Mouse (Mus musculus) frontal cortex, adult (tissue): ENCODE data around the gene Tenm3.

Experiments used
- ATAC-seq: cut with Nextera tagmentation; 2 replicates; pipeline ENCODE4 v1.9.2; 2017; ENCODE audit warnings: mild to moderate bottlenecking, moderate library complexity, mixed read lengths; ENCODE audit not compliant: low TSS enrichment

The Tenm3 gene

GRCm38 (mm10) chr8:48742741-48743140 is 101.0 kb downstream of the Tenm3 start:
- no peak for ATAC-seq

DNA sequence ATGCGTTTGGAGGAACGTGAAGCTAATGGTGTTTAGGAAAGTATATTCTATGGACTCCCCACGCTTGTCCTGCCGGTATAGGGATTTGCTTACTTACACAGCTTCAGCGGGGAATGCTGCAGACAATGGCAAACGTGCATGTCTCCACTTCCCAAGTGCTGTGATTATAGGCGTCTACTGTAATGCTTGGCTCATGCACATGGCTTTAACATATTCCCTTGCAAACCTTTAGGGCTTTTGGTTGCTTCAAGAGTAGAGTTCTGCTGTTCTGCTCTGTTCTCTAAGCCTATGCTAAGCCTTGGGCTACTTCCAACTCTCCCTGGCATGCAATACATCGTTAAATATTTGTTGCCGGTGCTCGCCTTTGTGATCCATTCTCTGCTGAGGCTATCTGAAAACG is 102.8 kb downstream of the Tenm3 start:
- peak; percentile 60 for ATAC-seq

GRCm38 (mm10) chr8:48740147-48740881 is 103.4 kb downstream of the Tenm3 start:
- peak; percentile 78 for ATAC-seq

DNA sequence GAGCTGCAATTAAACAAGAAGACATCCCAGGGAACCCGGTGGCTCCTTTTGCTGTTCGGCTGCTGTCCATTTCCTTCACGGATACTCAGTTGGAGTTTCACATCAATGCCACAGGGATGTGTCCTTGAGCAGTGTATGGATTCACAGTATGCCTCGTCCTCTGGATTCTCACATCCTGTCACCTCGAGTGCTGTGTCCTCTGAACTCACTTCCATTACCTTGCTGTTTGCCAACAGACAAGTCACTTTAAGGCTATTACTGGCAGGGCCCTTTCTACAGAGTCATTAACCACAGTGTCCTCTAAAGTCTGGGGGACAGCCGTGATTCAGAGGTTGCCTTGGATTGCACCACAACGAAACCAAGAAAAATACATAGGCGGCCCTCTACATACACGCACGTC is 110.0 kb downstream of the Tenm3 start:
- ATAC-seq, result no peak

DNA sequence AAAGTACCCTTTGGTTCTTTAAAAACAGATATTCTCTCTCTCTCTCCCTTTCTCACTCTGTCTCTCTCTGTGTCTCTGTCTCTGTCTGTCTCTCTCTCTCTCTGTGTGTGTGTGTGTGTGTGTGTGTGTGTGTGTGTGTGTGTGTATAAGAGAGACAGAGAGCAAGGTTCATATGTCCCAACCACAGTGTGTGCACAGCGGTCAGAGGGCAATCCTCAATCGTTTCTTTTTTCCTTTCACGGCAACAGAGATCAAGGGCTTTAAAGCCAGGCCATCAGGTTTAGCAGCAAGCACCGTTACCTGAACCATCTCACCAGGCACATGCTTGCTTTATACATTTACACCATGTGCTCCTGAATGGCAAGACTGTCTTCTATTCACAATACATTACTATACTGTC is 110.7 kb downstream of the Tenm3 start:
- ATAC-seq, result no peak

DNA sequence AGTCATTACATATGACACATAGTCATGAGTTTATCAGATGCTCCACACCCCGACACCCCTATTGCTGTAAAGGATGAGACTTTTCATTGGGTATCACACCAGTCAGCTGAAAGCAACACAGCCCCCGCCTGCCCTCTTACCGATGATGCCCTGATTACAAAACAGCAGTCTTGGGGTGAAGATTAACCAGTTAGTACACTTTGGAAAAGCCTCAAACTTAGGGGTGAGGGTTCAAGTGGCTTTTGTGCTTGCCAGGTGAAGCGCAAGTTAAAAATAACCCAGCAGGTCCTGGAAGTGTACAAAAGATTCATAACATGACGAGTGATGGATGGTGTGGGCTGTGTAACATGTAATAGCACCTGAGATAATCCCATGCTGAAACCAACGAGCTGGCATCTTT is 113.0 kb downstream of the Tenm3 start:
- ATAC-seq, result no peak

GRCm38 (mm10) chr8:48728833-48729690 is 114.7 kb downstream of the Tenm3 start:
- ATAC-seq, result no peak

DNA sequence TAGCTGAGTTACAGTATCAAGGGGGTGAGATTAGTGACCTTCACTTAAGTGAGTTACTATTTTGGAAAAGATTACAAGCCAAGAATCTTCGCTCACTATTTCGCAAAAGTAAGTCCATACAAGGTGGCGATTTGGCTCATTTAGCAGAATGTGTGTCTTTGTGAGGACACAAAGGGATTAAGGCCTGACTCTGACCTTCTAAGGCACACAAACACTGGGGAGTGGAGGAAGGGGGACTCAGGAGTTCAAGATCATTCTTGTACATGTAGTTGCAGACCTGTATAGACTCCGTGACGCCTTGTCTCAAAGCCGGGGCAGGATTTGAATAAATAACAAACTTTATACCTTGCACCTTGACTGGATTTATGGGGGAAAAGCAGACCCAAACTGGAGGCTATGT is 115.7 kb downstream of the Tenm3 start:
- no peak for ATAC-seq

DNA sequence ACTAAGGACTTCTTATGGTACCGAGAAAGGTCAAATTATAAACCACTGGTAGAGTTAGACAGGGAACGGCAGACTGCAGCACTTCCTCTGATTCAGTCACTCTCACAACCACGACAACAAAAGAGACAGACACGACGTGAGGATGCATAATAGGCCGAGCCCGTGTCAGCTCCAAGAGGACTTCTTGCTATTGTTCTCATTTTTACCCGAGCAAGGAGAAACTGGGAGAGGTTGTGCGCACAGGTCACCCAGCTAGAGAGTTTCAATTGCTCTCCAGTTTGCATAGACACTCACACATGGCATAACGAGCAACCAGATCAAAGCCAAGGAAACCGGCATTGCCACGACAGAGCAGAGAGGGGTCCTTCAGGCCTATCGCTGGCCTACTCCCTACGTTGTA is 121.0 kb downstream of the Tenm3 start:
- no peak for ATAC-seq

- ATAC-seq, result no peak
Measured at GRCm38 (mm10) chr8:48722318-48722717, 121.4 kb downstream of the Tenm3 start.

DNA sequence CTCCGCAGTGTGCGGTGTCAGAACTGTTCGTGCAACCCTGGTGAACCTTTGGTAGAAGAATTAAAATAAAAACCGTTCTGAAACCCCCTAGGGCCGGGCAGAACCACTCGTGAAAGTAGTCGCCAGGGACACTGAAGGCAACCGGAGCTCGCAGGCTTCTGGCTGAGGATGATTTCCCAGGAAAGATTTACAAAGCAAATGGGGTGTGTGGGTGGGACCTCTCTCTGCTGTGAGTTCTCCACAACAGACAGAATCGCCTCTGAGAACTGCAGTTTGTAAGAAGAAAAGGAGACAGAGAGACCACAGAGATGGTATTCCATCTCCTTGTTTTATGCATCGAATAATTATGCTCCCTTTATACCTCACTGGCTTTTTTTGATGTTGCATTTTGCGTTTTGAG is 122.4 kb downstream of the Tenm3 start:
- ATAC-seq, result peak; percentile 99

DNA sequence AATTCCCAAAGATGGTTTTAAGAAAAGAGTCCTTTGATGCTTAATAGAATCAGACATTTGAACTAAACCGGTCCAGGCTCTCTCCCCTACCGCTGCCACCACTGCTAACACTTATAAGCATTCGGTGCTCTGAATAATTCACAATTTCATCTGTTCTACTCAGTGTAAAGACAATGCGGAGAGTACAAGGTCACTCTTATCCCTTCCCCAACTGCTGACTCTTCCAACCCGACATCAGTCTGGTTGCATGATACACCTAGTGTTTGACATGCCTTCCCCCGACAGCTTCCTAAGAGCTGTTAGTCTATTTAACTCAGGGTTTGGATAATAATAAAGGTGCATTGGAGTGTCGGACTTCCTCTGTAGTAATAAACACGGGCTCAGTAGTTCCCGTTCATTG is 128.1 kb downstream of the Tenm3 start:
- no peak for ATAC-seq

DNA sequence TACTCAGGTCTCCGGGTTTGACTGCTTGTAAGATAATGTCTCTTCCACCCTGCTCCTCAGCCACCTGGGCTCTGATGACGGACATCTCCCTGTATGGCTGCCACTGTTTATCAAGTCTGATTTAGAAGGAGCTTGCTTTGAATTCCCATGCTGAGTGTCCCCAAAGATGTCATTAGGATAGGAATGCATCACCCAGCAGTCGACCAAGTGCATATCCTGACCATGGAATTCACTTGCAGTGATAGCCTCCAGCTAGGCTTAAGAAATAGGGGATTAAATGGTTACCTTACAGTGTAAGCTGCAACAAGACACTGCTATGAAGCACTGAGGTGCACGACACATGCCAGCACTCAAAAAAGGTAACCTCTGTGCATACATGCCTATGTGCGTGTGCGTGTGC is 137.1 kb downstream of the Tenm3 start:
- no peak for ATAC-seq

- ATAC-seq, result no peak
Measured at GRCm38 (mm10) chr8:48704885-48705515, 138.8 kb downstream of the Tenm3 start.

- ATAC-seq, result no peak
Measured at GRCm38 (mm10) chr8:48704485-48704884, 139.3 kb downstream of the Tenm3 start.

- 0 out of 2 replicates have a peak, but pooled peaks have one; percentile 38 for ATAC-seq
Measured at GRCm38 (mm10) chr8:48690665-48691395, 152.9 kb downstream of the Tenm3 start.

DNA sequence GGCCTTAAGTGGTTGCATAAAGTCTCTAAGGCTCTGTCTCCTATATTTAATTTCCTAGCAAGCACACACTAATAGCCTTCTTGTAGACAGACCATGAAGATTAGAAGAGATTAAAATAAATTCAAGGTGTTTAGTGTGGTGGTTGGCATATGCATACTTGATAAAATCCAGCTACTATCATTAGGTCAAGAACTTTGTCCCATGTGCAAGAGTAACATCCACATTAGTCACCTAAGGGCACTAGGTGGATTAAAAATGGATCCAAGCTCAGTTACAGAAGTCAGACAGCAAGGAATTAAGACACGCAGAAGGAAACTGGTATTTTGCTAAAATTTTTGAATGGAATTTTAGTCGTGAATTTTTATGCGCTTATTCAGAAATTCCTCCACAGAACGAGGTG is 155.0 kb downstream of the Tenm3 start:
- ATAC-seq, result no peak

DNA sequence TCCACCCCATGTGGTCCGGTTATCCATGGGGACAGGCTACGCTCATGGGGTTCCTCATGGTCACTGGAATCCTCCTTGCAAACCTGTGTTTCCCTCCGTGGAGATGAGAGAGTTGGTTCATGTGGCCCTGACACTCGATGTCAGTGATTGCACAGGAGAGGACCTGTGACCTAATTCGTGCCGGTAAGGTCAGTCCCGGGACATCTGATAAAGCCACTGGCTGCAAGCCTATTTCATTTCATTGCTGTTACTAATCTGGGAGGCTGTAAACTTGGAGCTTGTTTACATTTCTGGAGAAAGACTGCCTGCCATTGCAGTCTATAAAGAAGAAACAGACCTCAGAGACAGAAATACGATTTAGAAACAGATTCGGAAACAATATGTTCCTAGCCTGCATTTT is 155.6 kb downstream of the Tenm3 start:
- ATAC-seq, result 0 out of 2 replicates have a peak, but pooled peaks have one; percentile 9

DNA sequence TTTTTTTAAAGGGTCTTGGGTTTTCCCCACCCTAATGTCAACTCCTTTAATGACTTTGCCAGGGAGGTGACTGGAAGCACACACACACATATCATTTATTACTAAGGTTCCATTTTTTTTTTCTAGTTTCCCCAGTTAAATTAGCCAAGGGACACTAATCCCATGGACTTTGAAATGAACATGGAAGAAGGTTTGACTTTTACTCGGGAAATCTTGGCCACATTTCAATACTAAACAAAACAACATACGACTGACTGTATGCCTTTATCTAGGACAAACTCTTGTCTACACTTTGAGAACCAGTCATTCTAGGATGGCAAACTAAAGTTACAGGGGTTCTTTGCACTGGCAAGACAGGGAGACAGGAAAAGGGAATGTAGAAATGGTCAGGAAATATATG is 170.3 kb downstream of the Tenm3 start:
- ATAC-seq, result no peak

GRCm38 (mm10) chr8:48672471-48672870 is 171.3 kb downstream of the Tenm3 start:
- ATAC-seq, result peak; percentile 52; the same call in 1 of the 2 replicates

GRCm38 (mm10) chr8:48671318-48671717 is 172.4 kb downstream of the Tenm3 start:
- no peak for ATAC-seq

DNA sequence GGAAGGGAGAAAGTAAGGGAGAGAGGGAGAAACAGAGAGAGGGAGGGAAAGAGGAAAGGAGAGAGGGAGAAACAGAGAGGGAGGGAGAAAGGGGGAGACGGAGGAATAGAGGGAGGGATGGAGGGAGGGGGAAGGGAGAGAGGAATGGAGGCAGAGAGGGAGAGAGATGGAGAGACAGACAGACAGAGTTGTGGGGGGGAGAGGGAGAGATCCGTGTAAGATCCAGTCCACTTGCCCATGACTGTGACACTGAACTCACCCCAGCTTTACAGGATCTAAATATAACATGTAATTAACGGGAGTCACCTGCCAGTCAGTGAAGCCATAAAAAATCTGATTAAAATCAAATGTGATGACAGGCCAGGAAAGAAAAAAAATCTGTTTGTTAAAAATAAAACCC is 172.9 kb downstream of the Tenm3 start:
- no peak for ATAC-seq
